ENCODE assay signal across 8 mouse cellular contexts in genomic region chr19:24279706-24280600, GRCm38 (mm10). TPM values are rescaled to one million over a fixed set of nuclear protein-coding genes. Genes with fewer than 3 reads are reported as not detected.
A peak's percentile ranks its signal among the peaks of the same experiment; 100 is the strongest.
DNase-seq lines count a peak whose midpoint lies in the region; ATAC-seq and TF ChIP-seq lines count a peak whose summit lies in the region.

No protein-coding gene starts in this region.

- peak overlapping the region; percentile 66 for H3K4me3 ChIP-seq in forebrain, embryonic 13.5 days
- peak overlapping the region; percentile 69 for H3K4me3 ChIP-seq in lung, adult 2 months (replicated peaks; ENCODE audit: extremely low read depth, low read depth, low read length)
- H3K4me3 ChIP-seq in neural tube, embryonic 15.5 days (replicated peaks) = peak overlapping the region; percentile 72

- H3K4me1 ChIP-seq in forebrain, embryonic 13.5 days = peaks cover 12% of the 10 kb centered on the region
- 0 out of 2 replicates have a peak, but pooled peaks cover 5% of the 10 kb centered on the region for H3K4me1 ChIP-seq in lung, adult 2 months (ENCODE audit: control insufficient read depth, insufficient read depth, low read length)
- H3K4me1 ChIP-seq in neural tube, embryonic 15.5 days = peaks cover 16% of the 10 kb centered on the region

- TF ChIP-seq CTCF in lung, adult 2 months (IDR thresholded peaks at IDR 0.05; ENCODE audit: insufficient read depth, low read length) = no peak

- peak overlapping the region; percentile 80 for H3K9ac ChIP-seq in forebrain, embryonic 13.5 days
- peak overlapping the region; percentile 80 for H3K9ac ChIP-seq in neural tube, embryonic 15.5 days (replicated peaks)

- under 1% methylated on average over 70 of the region's 78 CpGs for WGBS in forebrain, embryonic 13.5 days
- under 1% methylated on average over 78 of the region's 78 CpGs for WGBS in lung, adult 2 months
- WGBS in neural tube, embryonic 15.5 days = under 1% methylated on average over 74 of the region's 78 CpGs

- no peaks in the 10 kb centered on the region for H3K9me3 ChIP-seq in forebrain, embryonic 13.5 days (replicated peaks)
- no peaks in the 10 kb centered on the region for H3K9me3 ChIP-seq in neural tube, embryonic 15.5 days (replicated peaks)

- no peaks in the 10 kb centered on the region for H3K27me3 ChIP-seq in forebrain, embryonic 13.5 days
- H3K27me3 ChIP-seq in neural tube, embryonic 15.5 days (replicated peaks) = no peaks in the 10 kb centered on the region

- 0 out of 2 replicates have a peak, but pooled peaks have one; percentile 45 for TF ChIP-seq POLR2A in lung, adult 2 months (IDR thresholded peaks at IDR 0.05; ENCODE audit: borderline replicate concordance, extremely low read depth, low read depth, low read length)

- H3K36me3 ChIP-seq in forebrain, embryonic 13.5 days (ENCODE audit: poor library complexity, severe bottlenecking) = peaks cover 19% of the 10 kb centered on the region
- H3K36me3 ChIP-seq in neural tube, embryonic 15.5 days = no peaks in the 10 kb centered on the region

- peak; percentile 80 for DNase-seq in ES-CJ7 (ENCODE audit: low read depth, low spot score)
- DNase-seq in heart, postnatal 14 days = peak; percentile 84 to 89
- peak; percentile 64 to 79 for DNase-seq in layer of hippocampus, adult 18-20 months (ENCODE audit: low spot score in 2 of 2)
- DNase-seq in lung, adult 2 months = peak; percentile 85
- DNase-seq in testis, postnatal 14 days (ENCODE audit: low spot score) = peak; percentile 76

- peak overlapping the region; percentile 87 for H3K4me2 ChIP-seq in forebrain, embryonic 13.5 days
- peak overlapping the region; percentile 88 for H3K4me2 ChIP-seq in neural tube, embryonic 15.5 days

- peak overlapping the region; percentile 85 for H3K27ac ChIP-seq in forebrain, embryonic 13.5 days
- peak overlapping the region; percentile 93 for H3K27ac ChIP-seq in neural tube, embryonic 15.5 days (replicated peaks)

- intact Hi-C loops in heart, postnatal 14 days (cut with DNase I) = loop anchor here (5.0 to 10.0 kb wide), 2 partner anchors 315 to 593 kb away; partner anchors contain the start of gene Ptar1

- peak; percentile 73 for ATAC-seq in cerebellum, adult (ENCODE audit: insufficient number of reproducible peaks, low FRiP score, low TSS enrichment)
- peak; percentile 78 for ATAC-seq in forebrain, embryonic 13.5 days
- peak; percentile 82 for ATAC-seq in neural tube, embryonic 15.5 days (ENCODE audit: low FRiP score)

RNA-seq across cellular contexts. Expression of gene Fxn, which starts 0.5 kb away (rescaled TPM):
- polyA plus RNA-seq in forebrain, embryonic 13.5 days (2015; fragmentation: Nextera tagmentation; extraction: Ambion mirVana) = 55.4 and 56.7 TPM in 2 replicates
- 10 to 100 TPM; 22.4 to 26.0 TPM for total RNA-seq in heart, postnatal 14 days (2021)
- total RNA-seq in layer of hippocampus, adult 18-20 months (2021) = 1 to 10 TPM; 6.9 to 9.5 TPM
- polyA plus RNA-seq in lung, adult 2 months (2012; rRNA removed) = 4.9 and 7.0 TPM in 2 replicates
- 42.4 and 45.2 TPM in 2 replicates for polyA plus RNA-seq in neural tube, embryonic 15.5 days (2015; fragmentation: Nextera tagmentation; extraction: Ambion mirVana)

RNA-seq across cellular contexts. Expression of gene Tjp2, which starts 55.1 kb away (rescaled TPM):
- polyA plus RNA-seq in forebrain, embryonic 13.5 days (2015; fragmentation: Nextera tagmentation; extraction: Ambion mirVana) = 14.3 and 14.7 TPM in 2 replicates
- total RNA-seq in heart, postnatal 14 days (2021) = 10 to 100 TPM; 20.3 to 23.1 TPM
- 10 to 100 TPM; 21.8 to 23.2 TPM for total RNA-seq in layer of hippocampus, adult 18-20 months (2021)
- polyA plus RNA-seq in lung, adult 2 months (2012; rRNA removed) = 62.3 and 68.6 TPM in 2 replicates
- polyA plus RNA-seq in neural tube, embryonic 15.5 days (2015; fragmentation: Nextera tagmentation; extraction: Ambion mirVana) = 10.1 and 15.3 TPM in 2 replicates

Comparison
In these comparisons a context has a peak if more than half of its experiments do, and no peak if none do; other contexts are left out.
1. Peak in every context shown above with its lines: DNase-seq, ATAC-seq, H3K4me3 ChIP-seq and H3K27ac ChIP-seq.